Mouse (Mus musculus): Measurements from ENCODE around the gene Bcl2l12. TPM values are rescaled to one million over a fixed set of nuclear protein-coding genes. Genes with fewer than 3 reads are reported as not detected.

Gene Bcl2l12
- polyA plus RNA-seq (2015; fragmentation: Nextera tagmentation; extraction: Ambion mirVana) = 37.3 and 43.6 TPM in 2 replicates

- peaks cover 23% of the 10 kb centered on the region for H3K4me1 ChIP-seq (replicated peaks)
- peaks cover 36% of the 10 kb centered on the region for H3K36me3 ChIP-seq
- peak within 1 kb of the TSS; percentile 86 for H3K27ac ChIP-seq
- WGBS = under 1% methylated on average over 18 of the region's 18 CpGs
- H3K4me2 ChIP-seq (replicated peaks) = peak within 1 kb of the TSS; percentile 84
- no peaks in the 10 kb centered on the region for H3K27me3 ChIP-seq (replicated peaks)
- H3K9me3 ChIP-seq = no peaks in the 10 kb centered on the region
- H3K4me3 ChIP-seq (replicated peaks) = peak within 1 kb of the TSS; percentile 52
- H3K9ac ChIP-seq = peak within 1 kb of the TSS; percentile 70
- ATAC-seq = peak; percentile 6
These were observed at the start of gene Bcl2l12 for GRCm38 (mm10) chr7:44998501-44998955. Gene Bcl2l12, minus strand, starts transcription at chr7:44998712.

GRCm38 (mm10) chr7:45047491-45047890 lies 49.0 kb upstream of the Bcl2l12 start:
- no peaks in the 10 kb centered on the region for H3K9me3 ChIP-seq
- no peak overlapping the region for H3K4me3 ChIP-seq (replicated peaks)
- no peak for ATAC-seq
- 95% methylated on average over 14 of the region's 14 CpGs for WGBS
- no peak overlapping the region for H3K9ac ChIP-seq
- no peak overlapping the region for H3K4me2 ChIP-seq (replicated peaks)
- peaks cover 15% of the 10 kb centered on the region for H3K4me1 ChIP-seq (replicated peaks)
- no peaks in the 10 kb centered on the region for H3K27me3 ChIP-seq (replicated peaks)
- H3K27ac ChIP-seq = no peak overlapping the region
- peaks cover 70% of the 10 kb centered on the region for H3K36me3 ChIP-seq

- no peak for ATAC-seq
- no peak overlapping the region for H3K4me3 ChIP-seq (replicated peaks)
- H3K4me2 ChIP-seq (replicated peaks) = no peak overlapping the region
- no peak overlapping the region for H3K9ac ChIP-seq
- H3K27ac ChIP-seq = no peak overlapping the region
- no peaks in the 10 kb centered on the region for H3K27me3 ChIP-seq (replicated peaks)
- 93% methylated on average over 26 of the region's 26 CpGs for WGBS
- peaks cover 13% of the 10 kb centered on the region for H3K4me1 ChIP-seq (replicated peaks)
- no peaks in the 10 kb centered on the region for H3K9me3 ChIP-seq
- peaks cover 76% of the 10 kb centered on the region for H3K36me3 ChIP-seq
These were observed 48.4 kb upstream of the Bcl2l12 start for GRCm38 (mm10) chr7:45046853-45047350.

- Histone ChIP-seq H3K4me3 (replicated peaks) (no peak overlapping the region), H3K4me1 (replicated peaks) (peaks cover 3% of the 10 kb centered on the region; the same call in 1 of the 2 replicates), H3K4me2 (replicated peaks) (no peak overlapping the region), H3K9ac (no peak overlapping the region), H3K9me3 (no peaks in the 10 kb centered on the region), H3K36me3 (peaks cover 86% of the 10 kb centered on the region), H3K27ac (no peak overlapping the region), H3K27me3 (replicated peaks) (no peaks in the 10 kb centered on the region)
- no peak for ATAC-seq
- WGBS = 92% methylated on average over 22 of the region's 22 CpGs
These were observed 47.2 kb upstream of the Bcl2l12 start for GRCm38 (mm10) chr7:45045741-45046140.

GRCm38 (mm10) chr7:45043307-45043706 lies 44.8 kb upstream of the Bcl2l12 start:
- no peaks in the 10 kb centered on the region for H3K27me3 ChIP-seq (replicated peaks)
- no peak for ATAC-seq
- no peak overlapping the region for H3K27ac ChIP-seq
- H3K4me1 ChIP-seq (replicated peaks) = no peaks in the 10 kb centered on the region
- no peak overlapping the region for H3K4me2 ChIP-seq (replicated peaks)
- no peak overlapping the region for H3K4me3 ChIP-seq (replicated peaks)
- H3K9ac ChIP-seq = no peak overlapping the region
- no peaks in the 10 kb centered on the region for H3K9me3 ChIP-seq
- peaks cover 85% of the 10 kb centered on the region for H3K36me3 ChIP-seq
- 94% methylated on average over 14 of the region's 14 CpGs for WGBS

DNA sequence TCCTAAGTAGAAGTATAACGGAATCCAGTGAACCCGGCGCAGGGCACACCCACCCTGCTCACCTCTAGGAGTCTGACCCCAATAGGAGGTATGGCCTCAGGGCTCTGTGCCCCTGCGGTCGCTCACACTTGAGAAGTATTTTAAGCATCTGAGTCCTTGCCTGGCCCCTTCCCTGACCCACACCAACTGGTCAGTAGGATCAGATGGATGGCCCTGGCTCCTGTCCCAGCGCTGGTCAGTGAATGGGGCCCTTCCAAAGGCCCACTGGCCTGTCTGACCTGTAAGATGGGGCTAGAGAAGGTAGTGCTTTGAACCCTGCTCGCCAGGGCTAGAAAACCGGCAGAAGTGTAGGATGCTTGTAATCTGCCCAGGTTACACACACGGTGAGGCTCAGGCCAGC lies 42.3 kb upstream of the Bcl2l12 start:
- 92% methylated on average over 9 of the region's 9 CpGs for WGBS
- ATAC-seq = no peak
- Histone ChIP-seq H3K9ac (no peak overlapping the region), H3K27me3 (replicated peaks) (no peaks in the 10 kb centered on the region), H3K36me3 (peaks cover 70% of the 10 kb centered on the region), H3K4me1 (replicated peaks) (no peaks in the 10 kb centered on the region), H3K27ac (no peak overlapping the region), H3K4me3 (replicated peaks) (no peak overlapping the region), H3K4me2 (replicated peaks) (no peak overlapping the region), H3K9me3 (no peaks in the 10 kb centered on the region)

- ATAC-seq = no peak
- no peak overlapping the region for H3K9ac ChIP-seq
- H3K4me2 ChIP-seq (replicated peaks) = no peak overlapping the region
- no peaks in the 10 kb centered on the region for H3K9me3 ChIP-seq
- no peaks in the 10 kb centered on the region for H3K27me3 ChIP-seq (replicated peaks)
- peaks cover 73% of the 10 kb centered on the region for H3K36me3 ChIP-seq
- no peaks in the 10 kb centered on the region for H3K4me1 ChIP-seq (replicated peaks)
- 89% methylated on average over 9 of the region's 9 CpGs for WGBS
- no peak overlapping the region for H3K4me3 ChIP-seq (replicated peaks)
- no peak overlapping the region for H3K27ac ChIP-seq
These were observed 39.9 kb upstream of the Bcl2l12 start for GRCm38 (mm10) chr7:45038411-45038810.

GRCm38 (mm10) chr7:45037720-45038361 lies 39.3 kb upstream of the Bcl2l12 start:
- H3K4me2 ChIP-seq (replicated peaks) = no peak overlapping the region
- no peaks in the 10 kb centered on the region for H3K4me1 ChIP-seq (replicated peaks)
- 66% methylated on average over 7 of the region's 7 CpGs for WGBS
- no peak overlapping the region for H3K9ac ChIP-seq
- no peaks in the 10 kb centered on the region for H3K27me3 ChIP-seq (replicated peaks)
- no peaks in the 10 kb centered on the region for H3K9me3 ChIP-seq
- H3K27ac ChIP-seq = no peak overlapping the region
- H3K4me3 ChIP-seq (replicated peaks) = no peak overlapping the region
- peaks cover 72% of the 10 kb centered on the region for H3K36me3 ChIP-seq
- ATAC-seq = peak; percentile 55; the same call in 1 of the 2 replicates

DNA sequence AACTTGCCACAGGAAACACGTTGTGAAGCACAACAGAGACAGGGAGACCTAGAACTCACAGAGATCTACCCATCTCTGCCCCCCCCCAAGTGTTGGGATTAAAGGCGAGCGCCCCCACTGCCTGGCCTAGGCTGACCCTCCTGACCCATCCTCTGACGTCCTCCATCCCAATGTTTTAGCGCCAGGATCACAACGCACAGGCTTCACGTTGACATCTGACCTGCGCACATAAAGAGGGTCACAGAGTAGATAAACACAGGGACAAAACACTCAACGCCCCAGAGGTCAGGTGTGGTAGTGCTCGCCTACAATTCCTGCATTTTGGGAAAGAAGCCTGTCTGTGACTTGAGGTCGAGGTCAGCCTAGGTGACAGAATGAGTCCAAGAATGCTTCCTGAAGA lies 38.2 kb upstream of the Bcl2l12 start:
- WGBS = 80% methylated on average over 11 of the region's 11 CpGs
- Histone ChIP-seq H3K27me3 (replicated peaks) (no peaks in the 10 kb centered on the region), H3K9me3 (no peaks in the 10 kb centered on the region), H3K4me2 (replicated peaks) (no peak overlapping the region), H3K36me3 (peaks cover 67% of the 10 kb centered on the region), H3K4me3 (replicated peaks) (no peak overlapping the region), H3K9ac (no peak overlapping the region), H3K27ac (no peak overlapping the region), H3K4me1 (replicated peaks) (no peaks in the 10 kb centered on the region)
- no peak for ATAC-seq

- H3K27me3 ChIP-seq (replicated peaks) = no peaks in the 10 kb centered on the region
- no peak overlapping the region for H3K4me3 ChIP-seq (replicated peaks)
- no peak overlapping the region for H3K4me2 ChIP-seq (replicated peaks)
- H3K9ac ChIP-seq = no peak overlapping the region
- no peaks in the 10 kb centered on the region for H3K9me3 ChIP-seq
- no peaks in the 10 kb centered on the region for H3K4me1 ChIP-seq (replicated peaks)
- ATAC-seq = no peak
- H3K27ac ChIP-seq = no peak overlapping the region
- H3K36me3 ChIP-seq = peaks cover 64% of the 10 kb centered on the region
- 83% methylated on average over 3 of the region's 3 CpGs for WGBS
These were observed 37.1 kb upstream of the Bcl2l12 start for GRCm38 (mm10) chr7:45035631-45036030.

- Histone ChIP-seq H3K4me2 (replicated peaks) (no peak overlapping the region), H3K4me1 (replicated peaks) (no peaks in the 10 kb centered on the region), H3K36me3 (peaks cover 61% of the 10 kb centered on the region), H3K27me3 (replicated peaks) (no peaks in the 10 kb centered on the region), H3K27ac (no peak overlapping the region), H3K4me3 (replicated peaks) (no peak overlapping the region), H3K9ac (no peak overlapping the region), H3K9me3 (no peaks in the 10 kb centered on the region)
- no peak for ATAC-seq
- WGBS = 92% methylated on average over 19 of the region's 19 CpGs
These were observed 35.3 kb upstream of the Bcl2l12 start for GRCm38 (mm10) chr7:45033722-45034359.

GRCm38 (mm10) chr7:45030857-45031256 lies 32.3 kb upstream of the Bcl2l12 start:
- H3K9me3 ChIP-seq = no peaks in the 10 kb centered on the region
- peaks cover 62% of the 10 kb centered on the region for H3K36me3 ChIP-seq
- 96% methylated on average over 8 of the region's 8 CpGs for whole genome bisulfite sequencing
- no peak overlapping the region for H3K27ac ChIP-seq
- no peaks in the 10 kb centered on the region for H3K27me3 ChIP-seq (replicated peaks)
- ATAC-seq = no peak
- H3K4me2 ChIP-seq (replicated peaks) = no peak overlapping the region
- no peak overlapping the region for H3K9ac ChIP-seq
- no peak overlapping the region for H3K4me3 ChIP-seq (replicated peaks)
- no peaks in the 10 kb centered on the region for H3K4me1 ChIP-seq (replicated peaks)

All from intestine, embryonic 15.5 days (tissue).